Mouse (Mus musculus) olfactory bulb, adult 2 months (tissue): ENCODE data around the gene 0610030E20Rik.

Source experiments
- CTCF ChIP-seq: fragments of 200-500 bp; IDR thresholded peaks from 2 replicates; pipeline ENCODE4 v1.5.1; 2012; ENCODE audit warnings: low read depth, mild to moderate bottlenecking, low read length, moderate library complexity; ENCODE audit not compliant: insufficient read depth
- POLR2A ChIP-seq: fragments of 200-500 bp; IDR thresholded peaks from 2 replicates; pipeline ENCODE4 v1.6.1; 2012; ENCODE audit warnings: mild to moderate bottlenecking, low read depth, low read length, moderate library complexity; ENCODE audit not compliant: insufficient read depth

DNA sequence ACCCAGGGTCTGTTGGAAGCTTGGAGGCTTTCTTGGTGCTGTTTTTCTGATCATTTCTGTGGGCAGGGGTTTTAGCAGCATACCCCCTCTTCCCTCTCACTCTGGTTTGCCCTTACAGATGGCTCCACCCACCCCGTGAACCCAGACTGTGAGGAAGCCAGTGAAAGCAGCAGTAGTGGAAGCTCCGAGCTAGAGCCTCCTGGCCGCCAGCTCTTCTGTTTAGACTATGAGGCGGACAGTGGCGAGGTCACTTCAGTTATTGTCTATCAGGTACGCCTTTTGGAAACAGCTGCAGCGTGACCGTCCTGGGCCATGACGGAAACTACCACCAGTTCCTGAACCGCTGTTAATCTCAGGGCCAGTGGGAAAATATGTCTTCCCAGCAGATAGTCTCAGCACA is 1.3 kb downstream of the 0610030E20Rik start:
- TF ChIP-seq CTCF, result no peak
- no peak for TF ChIP-seq POLR2A
